Mouse (Mus musculus): ENCODE data around the gene Adcyap1r1. TPM values are rescaled to one million over a fixed set of nuclear protein-coding genes. Genes with fewer than 3 reads are reported as not detected.

Gene Adcyap1r1
- total RNA-seq, 2 experiments from 2014 or later = 112 to 131 TPM

DNA sequence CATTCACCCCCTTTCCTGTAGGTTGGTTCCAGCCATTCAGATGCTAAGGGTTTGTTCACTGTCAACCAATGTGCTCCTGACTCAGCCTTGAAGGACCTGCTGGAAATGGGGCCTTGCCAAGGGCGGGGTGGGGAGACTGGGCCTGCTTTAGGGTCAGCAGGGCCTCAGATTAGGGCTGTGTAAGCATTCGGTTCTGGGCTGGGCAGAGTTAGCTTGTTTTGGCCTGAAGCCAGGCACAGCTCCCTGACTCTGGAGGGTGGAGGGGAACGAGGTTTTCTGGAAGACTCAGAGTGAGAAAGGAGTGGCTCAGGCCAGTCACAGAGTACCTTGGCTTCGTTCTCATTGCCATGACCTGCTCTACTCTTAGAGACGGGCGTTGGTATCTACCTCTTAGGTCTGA, 35.9 kb downstream of the Adcyap1r1 start:
- no peak for DNase-seq
- intact Hi-C loops (cut with DNase I) = no loop called here

DNA sequence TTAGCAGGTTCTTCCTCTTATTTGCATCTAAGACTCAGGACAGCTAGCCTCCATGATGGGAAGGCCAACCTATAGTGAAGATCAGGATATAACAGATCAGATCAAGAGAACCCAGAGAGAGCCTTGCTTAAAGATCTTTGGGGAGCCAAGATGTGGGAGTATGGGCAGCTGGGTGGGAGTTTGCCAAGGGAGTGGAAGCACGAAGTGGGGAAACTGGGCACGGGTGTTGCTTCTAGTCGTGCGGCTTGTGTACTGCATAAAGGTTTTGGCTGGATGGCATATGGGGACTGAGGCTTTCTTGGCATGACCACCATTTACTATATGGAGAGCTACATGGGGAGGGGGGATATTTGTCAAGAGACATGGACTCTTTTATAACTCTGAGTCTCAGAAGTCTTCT, 44.4 kb downstream of the Adcyap1r1 start:
- intact Hi-C loops (cut with DNase I) = no loop called here
- DNase-seq = no peak

DNA sequence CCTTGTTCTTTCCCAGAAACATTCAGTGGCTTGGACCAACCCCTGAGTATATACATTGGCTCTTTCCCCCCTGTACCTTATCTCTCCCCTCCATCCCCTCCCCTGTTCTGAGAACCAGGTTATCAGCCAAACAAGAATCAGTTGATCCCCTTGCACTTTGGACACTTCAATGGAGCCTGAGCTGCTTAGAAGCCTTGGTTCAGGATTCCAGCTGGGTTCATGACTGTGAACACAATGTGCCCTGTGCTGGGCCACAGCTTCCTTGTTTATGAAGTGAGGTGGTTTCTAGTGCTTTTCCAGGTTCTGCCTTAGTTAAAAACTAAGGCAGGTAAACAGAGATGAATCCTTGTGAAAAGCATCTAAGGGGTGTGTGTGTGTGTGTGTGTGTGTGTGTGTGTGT, 47.0 kb downstream of the Adcyap1r1 start:
- intact Hi-C loops (cut with DNase I) = no loop called here
- no peak for DNase-seq

DNA sequence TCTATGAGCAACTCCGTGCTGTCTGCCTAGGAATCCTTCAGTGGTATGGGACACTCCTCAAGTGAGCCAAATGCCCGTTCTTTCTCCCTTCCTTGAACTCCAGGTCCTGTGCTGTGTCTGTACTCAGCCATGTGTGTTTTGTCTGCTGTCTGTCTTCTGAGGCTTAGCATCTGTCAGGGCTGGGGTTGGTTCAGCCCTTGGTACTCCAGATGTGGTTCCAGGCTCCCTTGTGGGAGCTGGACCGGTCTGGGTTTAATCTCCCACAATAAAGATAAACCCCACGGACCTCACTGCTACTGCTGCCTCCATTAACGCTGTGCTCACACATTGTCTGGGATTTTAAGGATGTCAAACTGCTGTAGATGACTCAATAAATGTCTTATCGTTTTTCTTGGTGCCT, 49.3 kb downstream of the Adcyap1r1 start:
- no peak for DNase-seq
- intact Hi-C loops (cut with DNase I) = loop anchor here (5.0 kb wide), 1 partner anchor 39 kb away; no protein-coding TSS in a partner anchor

DNA sequence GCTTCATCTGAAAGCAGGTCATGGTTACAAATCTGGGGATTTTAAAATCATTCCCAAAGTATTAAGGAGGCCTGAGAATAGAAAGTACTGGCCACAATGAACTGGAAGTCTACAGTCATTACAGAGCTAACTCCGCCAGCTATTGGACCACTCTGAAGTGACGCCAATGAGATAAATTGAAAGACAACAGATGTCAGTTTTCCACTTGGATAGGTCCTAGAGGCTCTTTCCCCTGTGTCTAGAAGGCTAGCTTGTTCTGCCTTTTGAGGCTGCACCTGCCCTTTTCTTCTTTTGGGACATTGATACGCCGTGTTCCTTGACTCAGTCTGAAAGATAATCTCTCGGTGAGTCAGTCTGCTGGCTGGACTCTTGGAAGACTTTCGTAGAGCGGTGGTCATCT, 50.5 kb downstream of the Adcyap1r1 start:
- intact Hi-C loops (cut with DNase I) = loop anchor here (5.0 kb wide), 1 partner anchor 40 kb away; no protein-coding TSS in a partner anchor
- DNase-seq = no peak

DNA sequence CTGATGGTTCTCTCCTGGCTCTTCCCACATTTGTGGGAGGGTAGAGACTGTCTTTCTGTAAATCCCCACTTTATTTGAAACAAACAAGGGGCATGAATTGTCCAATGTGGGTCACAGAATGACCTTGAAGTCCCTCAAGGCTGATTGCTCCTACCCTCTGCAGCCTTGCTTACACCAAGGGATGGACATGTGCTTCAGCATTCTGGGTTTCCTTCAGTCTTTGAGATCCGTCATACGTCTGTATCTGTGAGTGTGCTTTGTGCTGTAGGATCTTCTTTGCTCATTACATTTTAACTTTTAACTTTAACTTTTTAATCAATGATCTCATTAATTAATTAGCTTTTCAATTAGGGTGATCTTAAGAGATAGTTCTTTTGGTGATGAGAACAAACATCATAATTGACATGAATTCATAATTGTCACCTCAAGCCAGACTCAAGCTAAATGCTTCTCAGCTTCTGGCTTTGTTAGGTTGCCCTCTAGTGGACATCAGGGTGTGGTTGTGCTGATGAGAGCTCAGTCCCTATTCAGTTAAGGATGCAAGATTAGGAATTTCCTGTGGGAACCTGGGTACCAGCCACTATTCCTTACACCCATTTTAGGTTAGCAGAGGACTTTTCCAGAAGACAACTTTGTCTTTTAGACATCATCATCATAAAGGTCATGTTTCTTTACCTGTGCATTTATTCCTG, 53.2 kb downstream of the Adcyap1r1 start:
- DNase-seq = peak; percentile 63

DNA sequence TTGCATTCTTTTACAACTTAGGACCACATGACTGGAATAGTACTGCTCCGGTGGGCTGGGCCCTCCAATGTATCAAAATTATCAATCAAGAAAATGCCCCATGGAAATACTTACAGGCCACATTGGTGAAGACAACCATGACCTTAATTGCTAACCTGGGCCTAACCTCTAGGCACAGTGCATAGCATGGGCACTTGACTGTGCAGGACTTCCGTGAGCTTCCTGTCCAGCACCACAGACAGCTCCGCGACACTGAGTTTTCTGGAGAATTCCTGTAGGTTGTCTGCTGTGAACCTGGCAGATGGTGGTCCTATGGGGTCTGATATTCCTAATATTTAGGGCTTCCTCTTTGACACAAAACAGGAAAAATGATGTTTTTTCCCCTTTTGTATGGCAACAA, 54.7 kb downstream of the Adcyap1r1 start:
- intact Hi-C loops (cut with DNase I) = loop anchor here (5.0 kb wide), 1 partner anchor 124 kb away; no protein-coding TSS in a partner anchor
- DNase-seq = no peak

More for the DNA sequence above, 53.2 kb downstream of the Adcyap1r1 start:
- intact Hi-C loops (cut with DNase I) = loop anchor here (5.0 kb wide), 2 partner anchors 43 to 123 kb away; no protein-coding TSS in a partner anchor

DNA sequence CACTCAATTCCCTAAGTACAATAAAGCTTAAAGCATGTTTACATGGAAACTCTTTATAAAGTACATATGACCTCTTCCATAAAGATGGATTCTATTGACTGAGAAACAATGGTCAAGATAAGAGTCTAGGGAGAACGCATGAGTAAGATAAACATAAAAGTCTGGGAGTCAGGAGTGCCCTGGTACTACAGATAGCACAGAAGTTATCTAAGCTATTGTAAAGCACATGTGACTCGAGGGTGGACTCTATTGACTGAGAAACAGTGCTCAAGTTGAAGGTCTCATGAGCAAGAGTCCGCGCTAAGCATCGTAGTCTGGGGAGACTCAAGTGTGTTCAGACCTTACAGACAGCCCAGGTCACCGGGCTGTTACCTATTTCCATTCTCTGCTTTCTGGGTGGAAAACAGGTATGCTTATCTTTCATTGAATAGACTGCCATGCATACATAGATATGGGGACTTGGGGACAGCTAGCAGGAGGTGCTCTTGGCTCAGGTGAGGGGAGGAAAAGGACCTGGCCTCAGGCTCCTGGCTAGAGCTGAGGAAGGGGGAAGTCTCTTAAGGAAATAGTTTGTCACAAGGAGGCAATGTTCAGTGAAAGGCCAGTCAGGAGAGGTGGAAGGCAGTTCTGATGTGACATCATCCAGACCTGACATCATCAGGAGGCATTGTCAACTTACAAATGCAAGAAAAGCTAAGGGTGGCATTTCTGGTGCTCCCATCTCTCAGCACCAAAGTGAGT, 57.5 kb downstream of the Adcyap1r1 start:
- no peak for DNase-seq
- intact Hi-C loops (cut with DNase I) = loop anchor here (5.0 kb wide), 1 partner anchor 127 kb away; no protein-coding TSS in a partner anchor

DNA sequence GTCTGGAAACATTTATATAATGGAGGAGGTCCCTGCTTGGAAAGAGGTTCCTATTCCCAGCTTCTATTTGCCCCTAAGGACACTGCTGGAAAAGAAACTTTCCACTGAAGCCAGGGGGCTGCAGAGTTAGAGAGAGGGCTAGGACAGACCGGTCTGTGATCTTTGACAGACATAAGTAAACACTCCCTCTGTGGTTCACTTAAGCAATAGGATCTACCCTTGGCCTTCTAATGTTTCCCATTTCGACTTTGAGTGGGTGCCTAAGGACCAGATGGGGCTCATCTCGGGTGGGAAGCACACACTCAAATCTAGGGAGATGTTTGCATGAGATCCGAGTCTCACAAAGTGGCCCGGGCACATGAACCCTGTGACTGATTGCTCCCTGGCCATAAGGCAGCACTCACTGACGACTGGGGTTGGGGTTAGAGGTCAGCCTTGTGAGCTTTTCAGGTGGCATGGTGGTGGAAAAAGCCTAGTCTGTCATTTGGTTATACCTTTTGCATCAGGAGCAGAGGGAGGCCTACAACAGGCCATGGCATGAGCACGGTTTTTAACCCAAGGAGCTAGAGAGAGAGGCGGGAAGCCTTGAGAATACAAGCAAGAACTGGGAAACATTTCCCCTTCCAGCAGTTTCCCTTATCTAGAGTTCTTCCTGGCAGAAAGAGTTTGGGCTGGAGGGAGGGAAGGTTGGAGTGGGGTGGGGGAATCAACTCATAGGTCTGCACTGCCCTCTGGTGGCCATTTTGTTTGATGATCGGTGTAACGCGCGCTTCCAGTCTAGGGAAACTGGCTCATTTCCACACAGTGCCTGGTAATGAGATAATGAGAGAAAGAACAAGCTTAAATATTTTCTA, 59.7 kb downstream of the Adcyap1r1 start:
- intact Hi-C loops (cut with DNase I) = loop anchor here (2.0 kb wide), 1 partner anchor 279 kb away; no protein-coding TSS in a partner anchor

DNA sequence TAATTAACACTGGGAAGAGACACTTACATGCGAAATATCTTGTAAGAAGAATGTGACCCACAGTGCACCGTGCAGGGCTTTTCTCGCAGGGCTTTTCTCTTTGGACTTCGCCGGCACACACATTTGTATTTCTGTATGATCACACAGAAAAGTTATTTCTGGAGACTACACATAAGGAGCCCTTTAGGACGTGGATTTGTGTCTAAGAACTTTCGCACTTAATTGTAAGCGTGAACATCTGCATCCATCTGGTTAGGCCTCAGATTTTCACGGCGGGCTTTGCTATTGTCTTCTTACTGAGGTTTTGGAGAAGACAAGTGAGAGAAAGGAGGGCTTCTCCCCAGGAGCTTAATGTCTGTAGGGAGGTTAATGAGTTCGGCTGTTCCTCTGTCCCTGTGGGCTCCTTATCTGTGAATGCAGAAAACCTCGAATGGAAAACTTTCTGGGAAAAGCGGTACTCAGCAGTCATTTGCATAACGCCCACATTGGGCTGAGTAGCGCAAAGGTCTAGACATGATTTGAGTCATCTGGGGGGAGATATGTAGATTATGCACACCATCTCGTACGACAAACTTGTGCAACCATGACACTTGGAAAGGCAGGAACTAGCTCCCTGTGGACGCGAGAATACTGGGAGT, 60.4 kb downstream of the Adcyap1r1 start:
- intact Hi-C loops (cut with DNase I) = loop anchor here (2.0 kb wide), 1 partner anchor 279 kb away; no protein-coding TSS in a partner anchor
- no peak for DNase-seq

More for the DNA sequence above, 59.7 kb downstream of the Adcyap1r1 start:
- peak; percentile 88 for DNase-seq

DNA sequence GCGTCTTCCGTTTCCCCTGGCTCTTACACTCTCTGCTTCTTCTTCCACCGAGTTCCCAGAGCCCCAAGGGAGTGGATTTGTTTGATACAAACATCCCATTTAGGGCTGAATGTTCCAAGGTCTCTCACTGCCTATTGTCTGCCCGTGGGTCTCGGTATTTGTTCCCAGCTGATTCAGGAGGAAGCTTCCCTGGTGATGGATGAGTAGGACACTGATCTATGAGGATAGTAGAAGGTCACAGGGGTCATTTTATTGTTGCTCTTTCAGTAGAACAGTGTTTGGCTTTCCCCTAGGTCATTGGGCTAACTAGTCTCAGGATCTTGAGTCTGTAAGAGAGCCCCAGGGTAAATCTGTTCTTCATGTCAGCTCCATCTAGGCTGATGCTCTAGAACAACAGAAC, 61.7 kb downstream of the Adcyap1r1 start:
- no peak for DNase-seq
- intact Hi-C loops (cut with DNase I) = loop anchor here (2.0 kb wide), 1 partner anchor 281 kb away; no protein-coding TSS in a partner anchor

DNA sequence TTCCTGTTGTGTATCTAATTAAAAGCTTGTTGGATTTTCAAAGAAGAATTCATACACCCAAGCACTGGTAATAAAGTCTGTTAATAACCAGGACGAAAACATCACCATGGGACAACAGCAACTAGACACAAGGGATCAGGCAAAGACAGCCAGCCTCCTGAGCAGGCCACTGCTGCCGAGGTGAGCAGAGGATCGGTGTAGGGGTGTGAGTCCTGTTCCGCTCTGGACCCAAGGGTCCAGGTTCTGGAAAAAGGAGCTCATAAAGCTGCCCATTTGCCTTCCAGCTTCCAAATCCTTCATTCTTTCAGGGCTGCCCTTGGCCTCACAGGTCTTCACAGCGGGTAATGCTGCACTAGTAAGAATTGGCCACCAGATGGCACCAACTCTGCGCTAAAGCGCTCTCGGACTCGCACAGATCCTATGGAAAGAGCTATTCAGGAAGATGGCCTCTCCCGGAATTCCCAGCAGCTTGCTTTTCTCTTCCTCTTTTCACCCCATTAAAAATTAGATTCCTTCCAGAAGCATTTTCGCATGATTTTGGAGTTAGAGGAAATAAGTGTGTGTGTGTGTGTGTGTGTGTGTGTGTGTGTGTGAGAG, 67.9 kb downstream of the Adcyap1r1 start:
- peak; percentile 86 for DNase-seq
- intact Hi-C loops (cut with DNase I) = loop anchor here (2.0 to 5.0 kb wide), 3 partner anchors 158 to 528 kb away; no protein-coding TSS in a partner anchor

DNA sequence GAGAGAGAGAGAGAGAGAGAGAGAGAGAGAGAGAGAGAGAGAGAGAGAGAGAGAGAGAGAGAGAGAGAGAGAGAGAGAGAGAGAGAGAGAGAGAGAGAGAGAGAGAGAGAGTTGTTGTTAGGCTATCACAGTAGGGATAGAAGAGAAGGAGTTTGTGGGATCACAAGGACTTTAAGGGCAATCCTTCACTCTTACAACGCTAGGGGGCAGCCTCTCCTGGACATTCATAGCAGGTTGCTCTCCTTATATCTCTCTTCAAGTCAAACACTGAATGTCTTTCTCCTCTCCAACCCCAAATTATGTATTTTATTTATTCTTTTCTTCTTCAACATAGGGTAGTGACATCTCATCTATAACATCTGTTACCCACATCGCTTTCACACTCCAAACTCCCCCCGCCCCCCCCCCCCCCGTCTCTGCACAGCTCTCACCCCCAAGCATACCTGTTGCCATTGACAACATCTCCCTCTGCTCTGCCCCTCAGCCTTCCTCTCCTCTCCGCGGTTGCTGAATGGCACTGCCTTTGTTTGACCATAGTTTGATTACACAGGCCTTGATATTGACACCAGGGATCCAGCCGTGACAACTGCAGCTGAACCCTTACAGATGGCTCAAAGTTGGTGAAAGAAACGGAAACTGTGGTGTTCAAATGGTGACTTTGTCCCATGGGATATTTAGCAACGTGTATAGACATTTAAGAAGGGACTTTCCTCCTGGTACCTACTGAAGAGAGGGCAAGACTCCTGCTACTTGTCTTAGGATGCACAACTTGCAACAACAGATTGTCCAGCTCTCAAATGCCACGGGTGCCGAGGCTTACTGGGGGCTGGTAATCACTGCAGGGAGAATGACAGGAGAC, 68.7 kb downstream of the Adcyap1r1 start:
- intact Hi-C loops (cut with DNase I) = loop anchor here (5.0 kb wide), 1 partner anchor 157 kb away; no protein-coding TSS in a partner anchor
- DNase-seq = peak; percentile 76

DNA sequence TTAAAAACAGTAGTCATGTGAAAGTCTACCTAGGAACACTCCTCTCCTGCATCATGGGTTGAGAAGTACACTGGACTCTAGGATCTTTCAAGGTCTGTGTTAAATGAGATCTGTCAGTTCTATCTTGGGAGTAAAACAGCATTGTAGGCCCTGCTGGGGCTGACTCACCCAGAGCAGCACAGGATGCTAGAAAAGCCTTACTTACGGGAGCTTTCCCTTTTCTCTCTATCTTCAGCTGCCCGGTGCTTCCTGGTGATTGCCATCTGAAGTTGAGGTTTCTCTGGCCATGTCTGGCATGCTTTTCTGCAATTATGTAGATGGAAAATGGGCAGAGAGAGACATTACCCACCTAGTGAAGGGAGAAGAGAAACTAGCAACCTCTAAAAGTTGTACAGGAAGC, 84.7 kb downstream of the Adcyap1r1 start:
- intact Hi-C loops (cut with DNase I) = loop anchor here (5.0 kb wide), 1 partner anchor 416 kb away; no protein-coding TSS in a partner anchor
- no peak for DNase-seq

DNA sequence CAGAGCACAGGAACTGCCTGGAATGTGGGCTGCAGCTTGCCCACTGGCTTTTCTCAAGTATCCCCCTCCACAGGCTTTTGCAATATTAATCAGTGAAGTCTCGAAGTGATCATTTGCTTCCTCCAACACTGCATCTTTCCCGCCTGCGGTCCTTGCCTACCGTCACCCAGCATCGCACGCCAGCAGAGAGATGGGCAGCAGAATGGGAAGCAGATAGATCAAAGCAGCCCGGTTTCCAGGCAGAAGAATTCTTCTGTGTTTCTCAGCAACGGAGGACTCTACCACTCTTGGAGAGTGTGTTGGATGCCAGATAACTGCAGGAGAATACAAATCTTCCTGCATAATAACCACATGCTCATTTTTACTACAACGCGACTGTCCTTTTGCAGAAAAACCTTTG, 87.4 kb downstream of the Adcyap1r1 start:
- DNase-seq = peak; percentile 32
- intact Hi-C loops (cut with DNase I) = loop anchor here (5.0 kb wide), 1 partner anchor 413 kb away; no protein-coding TSS in a partner anchor

DNA sequence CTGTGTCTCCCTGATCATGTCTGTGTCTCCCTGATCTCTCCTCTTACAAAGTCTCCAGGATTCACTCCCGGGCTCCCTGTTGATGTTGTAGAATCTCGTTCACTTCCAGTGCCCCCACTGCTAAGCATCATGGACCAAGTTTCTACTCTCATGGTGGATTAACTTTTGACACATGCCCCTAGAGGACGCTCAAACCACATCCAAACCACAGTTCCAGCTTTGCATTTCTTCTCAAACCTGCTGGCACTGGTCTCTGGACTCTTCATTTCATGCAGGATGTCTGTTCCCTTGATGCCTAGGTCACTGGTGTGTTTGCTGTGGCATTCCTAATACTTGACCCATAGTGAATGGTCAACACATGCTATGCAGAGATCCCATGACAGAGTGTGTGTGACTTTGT, 90.6 kb downstream of the Adcyap1r1 start:
- DNase-seq = peak; percentile 15
- intact Hi-C loops (cut with DNase I) = loop anchor here (10.0 kb wide), 1 partner anchor 132 kb away; no protein-coding TSS in a partner anchor

DNA sequence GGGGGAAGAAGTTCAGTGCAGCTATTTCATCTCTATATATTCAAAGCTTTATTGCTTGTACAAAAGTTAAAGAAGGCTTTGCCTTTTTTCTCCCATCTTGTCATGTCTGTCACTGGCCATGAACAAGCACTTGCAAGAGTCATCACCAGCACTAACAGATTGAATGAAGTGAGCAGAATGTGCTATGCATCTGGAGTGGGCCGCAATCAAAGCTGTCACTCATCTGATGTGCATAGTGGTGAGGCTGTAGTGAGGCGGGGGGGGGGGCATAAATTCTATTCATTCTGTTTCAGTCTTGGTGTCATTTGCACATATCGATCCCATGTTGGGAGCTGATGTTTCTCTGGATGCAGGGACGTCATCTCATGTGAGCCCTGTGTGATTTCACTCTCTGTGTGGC, 91.6 kb downstream of the Adcyap1r1 start:
- DNase-seq = no peak
- intact Hi-C loops (cut with DNase I) = loop anchor here (10.0 kb wide), 1 partner anchor 131 kb away; no protein-coding TSS in a partner anchor

DNA sequence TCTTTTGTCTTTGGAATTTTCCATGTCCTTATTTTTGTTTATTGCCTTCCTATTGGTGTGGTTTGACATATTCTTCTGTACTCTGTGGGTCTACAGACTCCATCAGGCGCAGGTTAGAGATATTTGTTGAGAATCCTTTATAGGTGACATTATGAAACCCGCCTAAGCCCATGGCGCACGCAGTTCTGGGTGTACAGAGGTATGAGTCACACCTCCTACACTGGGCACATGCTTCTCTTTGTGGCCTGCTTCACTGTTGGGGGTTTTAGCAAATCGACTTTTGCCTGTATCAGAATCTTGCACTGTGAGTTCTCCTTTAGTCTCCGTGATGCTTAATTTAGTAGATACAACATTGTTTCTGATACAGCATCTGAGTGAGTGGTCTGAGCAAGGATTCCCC, 97.4 kb downstream of the Adcyap1r1 start:
- no peak for DNase-seq
- intact Hi-C loops (cut with DNase I) = loop anchor here (10.0 kb wide), 1 partner anchor 126 kb away; no protein-coding TSS in a partner anchor
